Mouse (Mus musculus): ENCODE measurements at regions not wholly inside any gene's neighbourhood (a gene's known extent, or its start where the extent isn't known, plus 50 kb on each side); places are given as distances from the start of the nearest gene placed in this dataset.

GRCm38 (mm10) chr8:93683773-93684391, 125.9 kb upstream of the Gnao1 start:
- no peaks in the 10 kb centered on the region for H3K9me3 ChIP-seq (ENCODE audit: control insufficient read depth, low read length)
- no peak overlapping the region for H3K4me2 ChIP-seq (replicated peaks; ENCODE audit: low read depth, low read length)
- no peak overlapping the region for H3K9ac ChIP-seq (ENCODE audit: low read depth, low read length)
- no peak overlapping the region for H3K27ac ChIP-seq (ENCODE audit: low read depth, low read length)
- no peak overlapping the region for H3K4me3 ChIP-seq (ENCODE audit: low read depth, low read length)
- no peaks in the 10 kb centered on the region for H3K36me3 ChIP-seq (ENCODE audit: control insufficient read depth, insufficient read depth, low read length)
- no peaks in the 10 kb centered on the region for H3K27me3 ChIP-seq (ENCODE audit: control insufficient read depth, insufficient read depth, low read length)
- H3K4me1 ChIP-seq (replicated peaks; ENCODE audit: control insufficient read depth, insufficient read depth, low read length): no peaks in the 10 kb centered on the region
- 91% methylated on average over 12 of the region's 12 CpGs for WGBS
- no peak for ATAC-seq (ENCODE audit: low FRiP score)
- DNase-seq (ENCODE audit: low spot score): no peak

- 95% methylated on average over 6 of the region's 6 CpGs for WGBS
- no peak overlapping the region for H3K27ac ChIP-seq (ENCODE audit: low read depth, low read length)
- ATAC-seq (ENCODE audit: low FRiP score): no peak
Measured at GRCm38 (mm10) chr8:93684392-93684791, 125.4 kb upstream of the Gnao1 start.

GRCm38 (mm10) chr8:93688845-93689244, 120.9 kb upstream of the Gnao1 start:
- Histone ChIP-seq H3K4me2 (replicated peaks; ENCODE audit: low read depth, low read length) (no peak overlapping the region), H3K36me3 (ENCODE audit: control insufficient read depth, insufficient read depth, low read length) (no peaks in the 10 kb centered on the region), H3K9me3 (ENCODE audit: control insufficient read depth, low read length) (no peaks in the 10 kb centered on the region), H3K4me3 (ENCODE audit: low read depth, low read length) (no peak overlapping the region), H3K4me1 (replicated peaks; ENCODE audit: control insufficient read depth, insufficient read depth, low read length) (no peaks in the 10 kb centered on the region), H3K9ac (ENCODE audit: low read depth, low read length) (no peak overlapping the region), H3K27ac (ENCODE audit: low read depth, low read length) (no peak overlapping the region), H3K27me3 (ENCODE audit: control insufficient read depth, insufficient read depth, low read length) (no peaks in the 10 kb centered on the region)
- DNase-seq (ENCODE audit: low spot score): no peak
- no peak for ATAC-seq (ENCODE audit: low FRiP score)
- 43% methylated on average over 7 of the region's 7 CpGs for WGBS

More at GRCm38 (mm10) chr8:93684392-93684791, 125.4 kb upstream of the Gnao1 start:
- Histone ChIP-seq H3K4me2 (replicated peaks; ENCODE audit: low read depth, low read length) (no peak overlapping the region), H3K36me3 (ENCODE audit: control insufficient read depth, insufficient read depth, low read length) (no peaks in the 10 kb centered on the region), H3K4me3 (ENCODE audit: low read depth, low read length) (no peak overlapping the region), H3K9ac (ENCODE audit: low read depth, low read length) (no peak overlapping the region), H3K4me1 (replicated peaks; ENCODE audit: control insufficient read depth, insufficient read depth, low read length) (no peaks in the 10 kb centered on the region), H3K27me3 (ENCODE audit: control insufficient read depth, insufficient read depth, low read length) (no peaks in the 10 kb centered on the region), H3K9me3 (ENCODE audit: control insufficient read depth, low read length) (no peaks in the 10 kb centered on the region)
- no peak for DNase-seq (ENCODE audit: low spot score)

- ATAC-seq (ENCODE audit: low FRiP score) (no peak), DNase-seq (ENCODE audit: low spot score) (no peak)
- WGBS: 87% methylated on average over 4 of the region's 4 CpGs
Measured at GRCm38 (mm10) chr8:93689832-93690471, 119.8 kb upstream of the Gnao1 start.

GRCm38 (mm10) chr8:93691375-93691774, 118.4 kb upstream of the Gnao1 start:
- Histone ChIP-seq H3K4me2 (replicated peaks; ENCODE audit: low read depth, low read length) (no peak overlapping the region), H3K27me3 (ENCODE audit: control insufficient read depth, insufficient read depth, low read length) (no peaks in the 10 kb centered on the region), H3K36me3 (ENCODE audit: control insufficient read depth, insufficient read depth, low read length) (no peaks in the 10 kb centered on the region), H3K9ac (ENCODE audit: low read depth, low read length) (no peak overlapping the region), H3K4me3 (ENCODE audit: low read depth, low read length) (no peak overlapping the region), H3K4me1 (replicated peaks; ENCODE audit: control insufficient read depth, insufficient read depth, low read length) (no peaks in the 10 kb centered on the region), H3K9me3 (ENCODE audit: control insufficient read depth, low read length) (no peaks in the 10 kb centered on the region), H3K27ac (ENCODE audit: low read depth, low read length) (no peak overlapping the region)
- 94% methylated on average over 2 of the region's 2 CpGs for whole genome bisulfite sequencing
- DNase-seq (ENCODE audit: low spot score) (no peak), ATAC-seq (ENCODE audit: low FRiP score) (no peak)

More at GRCm38 (mm10) chr8:93689832-93690471, 119.8 kb upstream of the Gnao1 start:
- H3K27me3 ChIP-seq (ENCODE audit: control insufficient read depth, insufficient read depth, low read length): no peaks in the 10 kb centered on the region
- no peaks in the 10 kb centered on the region for H3K9me3 ChIP-seq (ENCODE audit: control insufficient read depth, low read length)
- no peak overlapping the region for H3K27ac ChIP-seq (ENCODE audit: low read depth, low read length)
- H3K4me3 ChIP-seq (ENCODE audit: low read depth, low read length): no peak overlapping the region
- H3K9ac ChIP-seq (ENCODE audit: low read depth, low read length): no peak overlapping the region
- no peaks in the 10 kb centered on the region for H3K4me1 ChIP-seq (replicated peaks; ENCODE audit: control insufficient read depth, insufficient read depth, low read length)
- no peak overlapping the region for H3K4me2 ChIP-seq (replicated peaks; ENCODE audit: low read depth, low read length)
- H3K36me3 ChIP-seq (ENCODE audit: control insufficient read depth, insufficient read depth, low read length): no peaks in the 10 kb centered on the region

- no peaks in the 10 kb centered on the region for H3K27me3 ChIP-seq (ENCODE audit: control insufficient read depth, insufficient read depth, low read length)
- H3K9me3 ChIP-seq (ENCODE audit: control insufficient read depth, low read length): no peaks in the 10 kb centered on the region
- H3K27ac ChIP-seq (ENCODE audit: low read depth, low read length): no peak overlapping the region
- H3K36me3 ChIP-seq (ENCODE audit: control insufficient read depth, insufficient read depth, low read length): no peaks in the 10 kb centered on the region
- DNase-seq (ENCODE audit: low spot score): no peak
- ATAC-seq (ENCODE audit: low FRiP score): no peak
- no peak overlapping the region for H3K9ac ChIP-seq (ENCODE audit: low read depth, low read length)
- no peak overlapping the region for H3K4me2 ChIP-seq (replicated peaks; ENCODE audit: low read depth, low read length)
- WGBS: 86% methylated on average over 2 of the region's 2 CpGs
- H3K4me3 ChIP-seq (ENCODE audit: low read depth, low read length): no peak overlapping the region
- no peaks in the 10 kb centered on the region for H3K4me1 ChIP-seq (replicated peaks; ENCODE audit: control insufficient read depth, insufficient read depth, low read length)
Measured at GRCm38 (mm10) chr8:93691826-93692225, 117.9 kb upstream of the Gnao1 start.

GRCm38 (mm10) chr8:93697206-93697605, 112.6 kb upstream of the Gnao1 start:
- Histone ChIP-seq H3K9me3 (ENCODE audit: control insufficient read depth, low read length) (no peaks in the 10 kb centered on the region), H3K36me3 (ENCODE audit: control insufficient read depth, insufficient read depth, low read length) (no peaks in the 10 kb centered on the region), H3K27me3 (ENCODE audit: control insufficient read depth, insufficient read depth, low read length) (no peaks in the 10 kb centered on the region), H3K4me2 (replicated peaks; ENCODE audit: low read depth, low read length) (no peak overlapping the region), H3K27ac (ENCODE audit: low read depth, low read length) (no peak overlapping the region), H3K9ac (ENCODE audit: low read depth, low read length) (no peak overlapping the region), H3K4me3 (ENCODE audit: low read depth, low read length) (no peak overlapping the region), H3K4me1 (replicated peaks; ENCODE audit: control insufficient read depth, insufficient read depth, low read length) (no peaks in the 10 kb centered on the region)
- ATAC-seq (ENCODE audit: low FRiP score): no peak
- 84% methylated on average over 7 of the region's 7 CpGs for WGBS
- no peak for DNase-seq (ENCODE audit: low spot score)

GRCm38 (mm10) chr8:93698508-93698907, 111.3 kb upstream of the Gnao1 start:
- no peak overlapping the region for H3K4me2 ChIP-seq (replicated peaks; ENCODE audit: low read depth, low read length)
- WGBS: 85% methylated on average over 3 of the region's 3 CpGs
- H3K9ac ChIP-seq (ENCODE audit: low read depth, low read length): no peak overlapping the region
- no peak overlapping the region for H3K27ac ChIP-seq (ENCODE audit: low read depth, low read length)
- H3K9me3 ChIP-seq (ENCODE audit: control insufficient read depth, low read length): no peaks in the 10 kb centered on the region
- DNase-seq (ENCODE audit: low spot score) (no peak), ATAC-seq (ENCODE audit: low FRiP score) (no peak)
- no peaks in the 10 kb centered on the region for H3K27me3 ChIP-seq (ENCODE audit: control insufficient read depth, insufficient read depth, low read length)
- H3K4me1 ChIP-seq (replicated peaks; ENCODE audit: control insufficient read depth, insufficient read depth, low read length): no peaks in the 10 kb centered on the region
- H3K4me3 ChIP-seq (ENCODE audit: low read depth, low read length): no peak overlapping the region
- no peaks in the 10 kb centered on the region for H3K36me3 ChIP-seq (ENCODE audit: control insufficient read depth, insufficient read depth, low read length)

- DNase-seq (ENCODE audit: low spot score) (no peak), ATAC-seq (ENCODE audit: low FRiP score) (no peak)
- no peaks in the 10 kb centered on the region for H3K36me3 ChIP-seq (ENCODE audit: control insufficient read depth, insufficient read depth, low read length)
- H3K4me2 ChIP-seq (replicated peaks; ENCODE audit: low read depth, low read length): no peak overlapping the region
- H3K27me3 ChIP-seq (ENCODE audit: control insufficient read depth, insufficient read depth, low read length): no peaks in the 10 kb centered on the region
- no peak overlapping the region for H3K27ac ChIP-seq (ENCODE audit: low read depth, low read length)
- H3K4me1 ChIP-seq (replicated peaks; ENCODE audit: control insufficient read depth, insufficient read depth, low read length): no peaks in the 10 kb centered on the region
- 81% methylated on average over 3 of the region's 3 CpGs for WGBS
- no peak overlapping the region for H3K4me3 ChIP-seq (ENCODE audit: low read depth, low read length)
- no peaks in the 10 kb centered on the region for H3K9me3 ChIP-seq (ENCODE audit: control insufficient read depth, low read length)
- no peak overlapping the region for H3K9ac ChIP-seq (ENCODE audit: low read depth, low read length)
Measured at GRCm38 (mm10) chr8:93701391-93701790, 108.4 kb upstream of the Gnao1 start.

All from hindbrain, embryonic 11.5 days (tissue).